Mouse (Mus musculus): ENCODE data around the gene Tmem170b.

- TF ChIP-seq CTCF (IDR thresholded peaks at IDR 0.05; ENCODE audit: low read depth) (no peak), EP300 (optimal IDR thresholded peaks at IDR 0.05) (no peak)
These were observed 5.3 kb downstream of the Tmem170b start for GRCm38 (mm10) chr13:41611046-41611445.

Data from stomach, postnatal 0 days (tissue).